Mouse (Mus musculus): Measurements from ENCODE around the gene Cnksr1. TPM values are rescaled to one million over a fixed set of nuclear protein-coding genes. Genes with fewer than 3 reads are reported as not detected.
A peak's percentile ranks its signal among the peaks of the same experiment; 100 is the strongest.

The Cnksr1 gene
- polyA plus RNA-seq, 1 experiment from 2014 or later: 0.20 TPM

DNA sequence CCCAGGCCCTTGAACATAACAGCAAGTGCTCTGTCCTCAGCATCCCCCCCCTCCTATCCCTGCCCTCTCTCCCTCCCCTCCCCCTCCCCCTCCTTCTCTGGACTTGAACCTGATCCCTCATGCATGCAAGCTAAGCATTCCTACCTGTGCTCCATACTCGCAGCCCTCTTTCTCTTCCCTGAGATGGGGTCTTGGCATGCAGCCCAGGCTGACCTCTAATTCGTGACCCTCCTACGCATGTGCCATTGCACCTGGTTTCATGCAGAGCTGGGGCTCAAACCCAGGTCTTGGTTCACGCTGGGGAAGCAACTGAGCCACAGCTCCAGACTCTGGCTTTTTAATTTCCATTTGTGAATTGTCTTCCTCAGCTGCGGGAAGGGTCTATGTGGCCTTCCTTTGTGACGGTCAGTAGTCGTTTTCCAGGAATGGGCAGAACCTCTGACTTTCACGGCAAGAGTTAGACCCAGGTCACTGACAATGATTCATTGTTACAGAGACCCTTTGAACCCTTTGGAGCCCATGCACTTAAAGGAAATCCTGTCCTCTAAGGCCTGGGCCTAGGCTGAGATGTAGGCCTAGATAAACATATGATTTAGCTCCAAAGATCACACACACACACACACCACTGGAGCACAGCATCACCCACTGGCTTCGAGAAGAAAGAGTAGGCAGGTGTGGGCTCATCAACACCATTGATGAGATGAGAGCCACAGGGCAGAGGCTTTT lies 27.8 kb upstream of the Cnksr1 start:
- ATAC-seq: no peak
- no peaks in the 10 kb centered on the region for H3K4me1 ChIP-seq (ENCODE audit: insufficient read depth)
- no peak overlapping the region for H3K27ac ChIP-seq (ENCODE audit: low read depth)
- H3K9ac ChIP-seq (replicated peaks): no peak overlapping the region
- no peak overlapping the region for H3K4me3 ChIP-seq (ENCODE audit: low read depth, low read length)
- H3K9me3 ChIP-seq (ENCODE audit: low read length): no peaks in the 10 kb centered on the region
- no peaks in the 10 kb centered on the region for H3K36me3 ChIP-seq (replicated peaks; ENCODE audit: insufficient read depth, low read length)
- no peak for TF ChIP-seq EP300 (IDR thresholded peaks at IDR 0.05; ENCODE audit: low read depth)
- no peak for TF ChIP-seq CTCF (IDR thresholded peaks at IDR 0.05; ENCODE audit: low read depth)
- H3K27me3 ChIP-seq (ENCODE audit: insufficient read depth, low read length): no peaks in the 10 kb centered on the region
- 69% methylated on average over 9 of the region's 9 CpGs for WGBS (ENCODE audit: insufficient replicate concordance)
- H3K4me2 ChIP-seq (ENCODE audit: low read depth, low read length): no peak overlapping the region
- DNase-seq: no peak

DNA sequence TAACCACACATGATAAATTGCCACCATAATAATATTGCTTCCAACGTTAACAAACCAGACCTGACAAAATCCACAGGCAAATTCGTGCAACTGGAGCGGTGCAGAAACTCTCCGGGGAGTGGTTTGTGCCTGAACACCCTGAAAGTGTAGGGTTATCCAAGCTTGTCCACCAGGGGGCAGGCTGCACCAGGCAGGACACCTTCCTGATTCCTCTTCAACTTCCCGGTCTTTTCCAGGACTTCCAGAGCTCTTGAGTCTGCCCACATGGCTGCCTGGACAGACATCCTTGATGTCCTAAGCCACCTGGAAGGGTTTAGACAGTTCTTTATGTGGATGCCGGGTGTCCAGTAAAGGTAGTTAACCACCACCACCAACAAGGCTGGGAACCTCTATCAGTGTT lies 25.0 kb upstream of the Cnksr1 start:
- TF ChIP-seq EP300 (IDR thresholded peaks at IDR 0.05; ENCODE audit: low read depth) (no peak), CTCF (IDR thresholded peaks at IDR 0.05; ENCODE audit: low read depth) (peak; percentile 90)
- Histone ChIP-seq H3K4me1 (ENCODE audit: insufficient read depth) (peaks cover 3% of the 10 kb centered on the region; the same call in 1 of the 2 replicates), H3K27ac (ENCODE audit: low read depth) (no peak overlapping the region), H3K4me3 (ENCODE audit: low read depth, low read length) (no peak overlapping the region), H3K4me2 (ENCODE audit: low read depth, low read length) (no peak overlapping the region), H3K27me3 (ENCODE audit: insufficient read depth, low read length) (0 out of 2 replicates have a peak, but pooled peaks cover 2% of the 10 kb centered on the region), H3K36me3 (replicated peaks; ENCODE audit: insufficient read depth, low read length) (no peaks in the 10 kb centered on the region), H3K9ac (replicated peaks) (no peak overlapping the region), H3K9me3 (ENCODE audit: low read length) (no peaks in the 10 kb centered on the region)
- ATAC-seq (no peak), DNase-seq (peak; percentile 80)
- WGBS (ENCODE audit: insufficient replicate concordance): 35% methylated on average over 6 of the region's 6 CpGs

DNA sequence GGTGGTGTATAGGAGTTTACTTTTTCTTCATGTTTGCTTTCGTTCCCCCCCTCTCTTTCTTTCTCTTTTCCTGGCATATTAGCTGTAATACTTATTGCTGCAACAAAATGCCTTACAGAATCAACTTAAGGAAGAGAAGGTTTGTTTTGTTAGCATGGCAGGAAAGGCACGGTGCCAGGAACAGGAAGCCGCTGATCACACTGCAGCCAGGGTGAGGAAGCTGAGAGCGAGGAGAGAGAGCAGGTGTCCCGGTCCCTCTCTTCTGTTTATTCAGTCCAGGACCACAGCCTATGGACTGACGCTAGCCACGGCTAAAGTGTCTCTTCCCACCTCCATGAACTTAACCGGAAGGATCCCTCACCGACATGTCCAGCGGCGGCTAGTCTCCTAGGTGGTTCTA lies 20.2 kb upstream of the Cnksr1 start:
- no peaks in the 10 kb centered on the region for H3K36me3 ChIP-seq (replicated peaks; ENCODE audit: insufficient read depth, low read length)
- WGBS (ENCODE audit: insufficient replicate concordance): 26% methylated on average over 11 of the region's 11 CpGs
- peaks cover 25% of the 10 kb centered on the region for H3K27me3 ChIP-seq (ENCODE audit: insufficient read depth, low read length)
- DNase-seq (no peak), ATAC-seq (no peak)
- no peak overlapping the region for H3K27ac ChIP-seq (ENCODE audit: low read depth)
- H3K4me3 ChIP-seq (ENCODE audit: low read depth, low read length): no peak overlapping the region
- no peak overlapping the region for H3K9ac ChIP-seq (replicated peaks)
- H3K4me2 ChIP-seq (ENCODE audit: low read depth, low read length): peak overlapping the region; percentile 5; the same call in 1 of the 2 replicates
- TF ChIP-seq EP300 (IDR thresholded peaks at IDR 0.05; ENCODE audit: low read depth): no peak
- no peak for TF ChIP-seq CTCF (IDR thresholded peaks at IDR 0.05; ENCODE audit: low read depth)
- peaks cover 13% of the 10 kb centered on the region for H3K4me1 ChIP-seq (ENCODE audit: insufficient read depth)
- H3K9me3 ChIP-seq (ENCODE audit: low read length): no peaks in the 10 kb centered on the region

DNA sequence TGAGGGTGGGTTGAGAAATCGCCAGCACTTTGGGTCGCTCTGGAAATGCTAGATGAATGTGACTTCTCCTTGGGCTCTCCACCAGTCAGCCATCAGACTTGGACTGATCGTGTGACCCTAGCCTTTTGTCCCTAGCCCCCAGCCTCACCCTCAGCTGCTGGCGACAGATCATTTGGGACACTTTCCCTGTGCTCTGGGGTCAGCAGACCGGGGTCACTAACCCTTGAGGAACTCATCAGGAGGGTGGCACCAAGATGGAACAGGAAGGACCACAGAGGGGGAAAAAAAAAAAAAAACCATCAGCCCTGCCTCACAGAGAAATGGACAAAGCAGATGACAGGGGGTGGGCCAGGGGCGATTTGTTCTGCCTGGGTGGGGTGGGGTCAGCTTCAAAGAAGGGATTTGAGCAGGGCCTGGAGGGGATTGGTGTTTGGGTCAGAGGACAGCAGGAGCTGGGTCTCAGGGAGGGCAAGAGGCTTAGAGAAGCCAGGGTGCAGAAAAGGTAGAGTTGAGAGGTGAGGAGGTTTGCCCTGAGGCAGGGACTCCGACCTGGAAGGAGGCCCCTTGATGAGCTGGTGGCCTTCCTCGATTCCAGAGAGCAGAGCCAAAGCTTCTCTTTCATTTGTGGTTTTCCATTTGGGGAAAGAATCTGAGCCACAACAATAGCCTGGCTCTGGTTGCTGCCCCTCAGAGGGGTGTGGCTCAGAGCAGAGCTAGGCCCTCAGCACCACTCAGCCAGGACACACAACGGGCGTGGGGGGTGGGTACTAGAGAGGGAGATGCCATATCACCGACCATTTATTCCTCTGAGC lies 19.2 kb upstream of the Cnksr1 start:
- no peak overlapping the region for H3K4me3 ChIP-seq (ENCODE audit: low read depth, low read length)
- H3K9ac ChIP-seq (replicated peaks): no peak overlapping the region
- H3K27me3 ChIP-seq (ENCODE audit: insufficient read depth, low read length): peaks cover 35% of the 10 kb centered on the region
- H3K4me2 ChIP-seq (ENCODE audit: low read depth, low read length): no peak overlapping the region
- no peak for DNase-seq
- no peak for TF ChIP-seq EP300 (IDR thresholded peaks at IDR 0.05; ENCODE audit: low read depth)
- TF ChIP-seq CTCF (IDR thresholded peaks at IDR 0.05; ENCODE audit: low read depth): no peak
- no peak overlapping the region for H3K27ac ChIP-seq (ENCODE audit: low read depth)
- H3K9me3 ChIP-seq (ENCODE audit: low read length): no peaks in the 10 kb centered on the region
- H3K36me3 ChIP-seq (replicated peaks; ENCODE audit: insufficient read depth, low read length): no peaks in the 10 kb centered on the region
- WGBS (ENCODE audit: insufficient replicate concordance): 38% methylated on average over 11 of the region's 11 CpGs
- no peak for ATAC-seq
- peaks cover 13% of the 10 kb centered on the region for H3K4me1 ChIP-seq (ENCODE audit: insufficient read depth)

DNA sequence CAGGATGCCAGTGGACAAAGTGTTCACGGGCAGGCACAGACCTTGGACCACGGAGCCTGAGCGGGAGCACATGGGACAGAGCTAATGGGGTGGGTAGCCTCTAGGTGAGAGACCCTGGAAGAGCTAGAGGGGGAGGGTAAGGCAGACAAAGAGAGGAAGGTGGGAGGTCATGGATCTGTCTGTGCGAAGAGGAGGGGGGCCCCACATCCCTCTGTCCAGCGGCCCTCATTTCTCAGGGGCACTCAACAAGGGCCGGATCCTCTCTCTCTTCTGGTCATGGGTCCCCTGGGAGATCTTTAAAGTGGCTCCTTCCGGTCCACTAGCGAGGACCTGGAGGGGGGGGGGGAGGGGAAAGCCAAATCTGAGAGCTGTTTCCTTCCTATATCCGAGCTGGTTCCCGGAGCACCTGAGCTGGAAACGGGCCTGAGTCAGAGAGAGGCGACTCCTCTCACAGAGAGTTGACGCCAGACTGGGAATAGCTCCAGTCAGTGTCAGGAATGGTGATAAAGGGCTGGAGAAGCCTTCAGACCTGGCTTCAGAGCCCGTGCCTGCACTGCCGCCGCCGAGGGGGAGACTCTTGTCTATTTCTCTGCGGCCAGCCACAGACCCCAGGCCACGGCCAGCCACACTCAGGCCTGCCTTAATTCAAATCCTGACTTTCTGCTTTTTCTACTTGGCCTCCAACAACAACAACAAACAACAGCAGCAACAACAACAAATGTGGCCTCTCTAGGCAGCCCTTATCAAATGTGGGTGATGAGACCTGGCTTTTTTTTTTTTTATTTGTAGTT lies 18.4 kb upstream of the Cnksr1 start:
- Histone ChIP-seq H3K4me2 (ENCODE audit: low read depth, low read length) (0 out of 2 replicates have a peak overlapping the region, but pooled peaks have one; percentile 22), H3K27me3 (ENCODE audit: insufficient read depth, low read length) (peaks cover 43% of the 10 kb centered on the region), H3K27ac (ENCODE audit: low read depth) (no peak overlapping the region), H3K4me3 (ENCODE audit: low read depth, low read length) (no peak overlapping the region), H3K9ac (replicated peaks) (no peak overlapping the region), H3K36me3 (replicated peaks; ENCODE audit: insufficient read depth, low read length) (no peaks in the 10 kb centered on the region), H3K9me3 (ENCODE audit: low read length) (no peaks in the 10 kb centered on the region), H3K4me1 (ENCODE audit: insufficient read depth) (peaks cover 17% of the 10 kb centered on the region)
- TF ChIP-seq EP300 (IDR thresholded peaks at IDR 0.05; ENCODE audit: low read depth) (no peak), CTCF (IDR thresholded peaks at IDR 0.05; ENCODE audit: low read depth) (no peak)
- no peak for DNase-seq
- 34% methylated on average over 16 of the region's 19 CpGs for WGBS (ENCODE audit: insufficient replicate concordance)
- no peak for ATAC-seq

DNA sequence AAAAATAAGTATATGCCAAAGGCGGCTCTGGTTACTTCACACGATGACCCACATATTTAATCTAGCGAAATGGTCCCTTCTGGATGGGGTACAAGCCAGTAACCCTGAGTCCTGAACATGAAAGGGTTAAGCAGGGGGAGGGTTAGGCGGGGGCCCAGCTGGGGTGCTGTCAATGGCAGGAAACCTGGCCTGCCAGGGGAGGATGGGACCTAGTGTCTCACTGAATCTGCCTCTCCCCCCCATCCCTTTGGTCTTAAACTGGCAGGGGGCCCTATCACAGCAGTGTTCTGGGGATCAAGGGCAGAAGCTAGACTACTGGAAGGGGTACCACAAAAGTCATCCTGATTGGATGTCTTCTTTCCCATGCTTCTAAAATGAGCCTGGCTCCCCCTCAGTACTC lies 17.7 kb upstream of the Cnksr1 start:
- TF ChIP-seq EP300 (IDR thresholded peaks at IDR 0.05; ENCODE audit: low read depth): no peak
- TF ChIP-seq CTCF (IDR thresholded peaks at IDR 0.05; ENCODE audit: low read depth): no peak
- H3K4me2 ChIP-seq (ENCODE audit: low read depth, low read length): no peak overlapping the region
- peaks cover 23% of the 10 kb centered on the region for H3K4me1 ChIP-seq (ENCODE audit: insufficient read depth)
- ATAC-seq (no peak), DNase-seq (no peak)
- no peak overlapping the region for H3K4me3 ChIP-seq (ENCODE audit: low read depth, low read length)
- no peaks in the 10 kb centered on the region for H3K9me3 ChIP-seq (ENCODE audit: low read length)
- WGBS (ENCODE audit: insufficient replicate concordance): 50% methylated on average over 4 of the region's 4 CpGs
- no peaks in the 10 kb centered on the region for H3K36me3 ChIP-seq (replicated peaks; ENCODE audit: insufficient read depth, low read length)
- H3K27me3 ChIP-seq (ENCODE audit: insufficient read depth, low read length): peaks cover 50% of the 10 kb centered on the region
- H3K27ac ChIP-seq (ENCODE audit: low read depth): no peak overlapping the region
- H3K9ac ChIP-seq (replicated peaks): no peak overlapping the region
